8 mouse cellular contexts compared by ENCODE assay signal in genomic region chr2:27425161-27425611, GRCm38 (mm10). TPM values are rescaled to one million over a fixed set of nuclear protein-coding genes. Genes with fewer than 3 reads are reported as not detected.
DNase-seq lines count a peak whose midpoint lies in the region; ATAC-seq and TF ChIP-seq lines count a peak whose summit lies in the region.

No protein-coding gene starts in this region.

- H3K79me2 ChIP-seq in C2C12 (ENCODE audit: control insufficient read depth, insufficient read depth) (peaks cover 63% of the 10 kb centered on the region), macrophage (ENCODE audit: inconsistent target) (peaks cover 57% of the 10 kb centered on the region)

- H3K27me3 ChIP-seq in C2C12 (ENCODE audit: control insufficient read depth, insufficient read depth, insufficient read length) (no peaks in the 10 kb centered on the region), G1E (ENCODE audit: insufficient read depth, low read length) (peaks cover 40% of the 10 kb centered on the region)
- H3K27me3 ChIP-seq in forebrain, embryonic 16.5 days (replicated peaks; ENCODE audit: control insufficient read depth, insufficient read depth, low read length) = no peaks in the 10 kb centered on the region
- no peaks in the 10 kb centered on the region for H3K27me3 ChIP-seq in kidney, embryonic 16.5 days (ENCODE audit: insufficient read depth, low read length)

- TF ChIP-seq CTCF in C2C12 (IDR thresholded peaks at IDR 0.05; ENCODE audit: control insufficient read depth, insufficient read depth, insufficient read length) (no peak), G1E (IDR thresholded peaks at IDR 0.05; ENCODE audit: low read depth, low read length) (no peak)

- no peaks in the 10 kb centered on the region for H3K36me3 ChIP-seq in C2C12 (ENCODE audit: control insufficient read depth, insufficient read depth)
- no peaks in the 10 kb centered on the region for H3K36me3 ChIP-seq in G1E (replicated peaks)
- no peaks in the 10 kb centered on the region for H3K36me3 ChIP-seq in forebrain, embryonic 16.5 days (ENCODE audit: control insufficient read depth, insufficient read depth)
- H3K36me3 ChIP-seq in kidney, embryonic 16.5 days (ENCODE audit: insufficient read depth, low read length) = no peaks in the 10 kb centered on the region
- H3K36me3 ChIP-seq in macrophage (ENCODE audit: inconsistent target) = no peaks in the 10 kb centered on the region

- H3K4me3 ChIP-seq in C2C12 (ENCODE audit: insufficient read depth, poor library complexity, severe bottlenecking) (peak overlapping the region; percentile 75), G1E (ENCODE audit: low read depth, low read length) (peak overlapping the region; percentile 76; the same call in 1 of the 2 replicates), macrophage (ENCODE audit: inconsistent target) (peak overlapping the region; percentile 15; the same call in 1 of the 2 replicates)
- H3K4me3 ChIP-seq in forebrain, embryonic 16.5 days (replicated peaks; ENCODE audit: low read length) = peak overlapping the region; percentile 89
- peak overlapping the region; percentile 72 for H3K4me3 ChIP-seq in kidney, embryonic 16.5 days (ENCODE audit: low read length)

- peak overlapping the region; percentile 83 for H3ac ChIP-seq in C2C12 (ENCODE audit: control insufficient read depth, insufficient read length, low read depth)

- under 1% methylated on average over 20 of the region's 20 CpGs for WGBS in forebrain, embryonic 16.5 days
- 1% methylated on average over 20 of the region's 20 CpGs for WGBS in kidney, embryonic 16.5 days
- 42% methylated on average over 20 of the region's 20 CpGs for WGBS in macrophage (ENCODE audit: missing documents)

- no peak for DNase-seq in G1E (ENCODE audit: low spot score)
- DNase-seq in right cerebral cortex, postnatal 36 days (ENCODE audit: low spot score in 2 of 2) = no peak
- DNase-seq in gastrocnemius, postnatal 10 days = no peak
- DNase-seq in left cerebral cortex, adult 18-20 months (ENCODE audit: low spot score in 2 of 2) = no peak

- peak overlapping the region; percentile 96 for H3K4me2 ChIP-seq in forebrain, embryonic 16.5 days (ENCODE audit: low read length)
- peak overlapping the region; percentile 99 for H3K4me2 ChIP-seq in kidney, embryonic 16.5 days (replicated peaks; ENCODE audit: low read depth, low read length)

- H3K79me3 ChIP-seq in C2C12 (ENCODE audit: low read depth) = peaks cover 43% of the 10 kb centered on the region

- peaks cover 33% of the 10 kb centered on the region for H3K4me1 ChIP-seq in G1E (ENCODE audit: insufficient read depth, low read depth, low read length)
- peaks cover 51% of the 10 kb centered on the region for H3K4me1 ChIP-seq in forebrain, embryonic 16.5 days (replicated peaks; ENCODE audit: control insufficient read depth, insufficient read depth, low read length)
- H3K4me1 ChIP-seq in kidney, embryonic 16.5 days (ENCODE audit: insufficient read depth, low read length) = peaks cover 38% of the 10 kb centered on the region

- H3K9ac ChIP-seq in forebrain, embryonic 16.5 days (replicated peaks; ENCODE audit: low read depth, low read length) = peak overlapping the region; percentile 89
- H3K9ac ChIP-seq in kidney, embryonic 16.5 days (replicated peaks; ENCODE audit: low read length) = peak overlapping the region; percentile 82

- no peaks in the 10 kb centered on the region for H3K9me3 ChIP-seq in G1E (replicated peaks)
- no peaks in the 10 kb centered on the region for H3K9me3 ChIP-seq in forebrain, embryonic 16.5 days (ENCODE audit: control insufficient read depth, low read length)
- H3K9me3 ChIP-seq in kidney, embryonic 16.5 days (ENCODE audit: low read length) = no peaks in the 10 kb centered on the region

- no peak overlapping the region for H3K27ac ChIP-seq in forebrain, embryonic 16.5 days (ENCODE audit: low read length)
- H3K27ac ChIP-seq in kidney, embryonic 16.5 days (ENCODE audit: low read length) = peak overlapping the region; percentile 74
- H3K27ac ChIP-seq in macrophage = no peak overlapping the region

- no peak for ATAC-seq in G1E (ENCODE audit: extremely low read depth, insufficient number of reproducible peaks, low FRiP score, poor library complexity, severe bottlenecking)
- no peak for ATAC-seq in forebrain, embryonic 16.5 days
- no peak for ATAC-seq in kidney, embryonic 16.5 days (ENCODE audit: low FRiP score, low TSS enrichment)

TF ChIP-seq in C2C12, 6 proteins besides CTCF, POLR2A, EP300 and RAD21:
- TF ChIP-seq FOSL1 (IDR thresholded peaks at IDR 0.05; ENCODE audit: insufficient read depth, low read length, poor library complexity, severe bottlenecking) (no peak), MYOD1 (IDR thresholded peaks at IDR 0.05; ENCODE audit: control insufficient read depth, insufficient read length, low read depth) (no peak), CEBPB (IDR thresholded peaks at IDR 0.05; ENCODE audit: low read depth) (no peak), MAX (IDR thresholded peaks at IDR 0.05) (no peak), USF1 (IDR thresholded peaks at IDR 0.05; ENCODE audit: low read depth) (no peak), MYOG (IDR thresholded peaks at IDR 0.05; ENCODE audit: control insufficient read depth, extremely low read depth, insufficient read length) (no peak)

RNA-seq across cellular contexts. Expression of gene Vav2, which starts 1.6 kb away (rescaled TPM):
- polyA plus RNA-seq in C2C12 (2012; fragmentation: generic; extraction: Trizol) (13.0 TPM), G1E (2012) (7.2 and 7.5 TPM in 2 replicates), macrophage (2018) (18.3 to 31.2 TPM (median 24.0 TPM) in 3 replicates)
- total RNA-seq in G1E (2014; fragmentation: Nextera tagmentation) (3.5 and 5.1 TPM in 2 replicates), G1E (2017) (6.8 and 6.9 TPM in 2 replicates)
- 11.9 and 13.1 TPM in 2 replicates for polyA plus RNA-seq in forebrain, embryonic 16.5 days (2015; fragmentation: Nextera tagmentation; extraction: Ambion mirVana)
- polyA plus RNA-seq in kidney, embryonic 16.5 days (2015; fragmentation: Nextera tagmentation; extraction: Ambion mirVana) = 7.1 TPM in 2 replicates
- 100 to 1,000 TPM in 16 of 26 experiments, 10 to 100 TPM in 10; 23.1 to 149 (median 116) TPM for total RNA-seq in macrophage (2018; cell fraction: chromatin; rRNA removed)
- 10 to 100 TPM; 20.9 to 53.1 (median 35.9) TPM for total RNA-seq in macrophage (2018; cell fraction: cytosol; rRNA removed)
- 100 to 1,000 TPM in 1 of 26 experiments, 10 to 100 TPM in 25; 20.9 to 101 (median 75.0) TPM for total RNA-seq in macrophage (2018; cell fraction: nucleus; rRNA removed)
- total RNA-seq in gastrocnemius, postnatal 10 days (2021) = 1 to 10 TPM; 5.6 to 8.9 TPM
- 1 to 10 TPM; 7.9 to 9.8 TPM for total RNA-seq in left cerebral cortex, adult 18-20 months (2021)

RNA-seq across cellular contexts. Expression of gene Brd3os, which starts 16.9 kb away (rescaled TPM):
- polyA plus RNA-seq in C2C12 (2012; fragmentation: generic; extraction: Trizol) = 5.5 TPM
- total RNA-seq in G1E (2014; fragmentation: Nextera tagmentation) = 0.68 and 1.5 TPM in 2 replicates
- total RNA-seq in G1E (2017) = 0.55 and 1.3 TPM in 2 replicates
- 0.78 and 1.5 TPM in 2 replicates for polyA plus RNA-seq in G1E (2012)
- 31.6 and 34.3 TPM in 2 replicates for polyA plus RNA-seq in forebrain, embryonic 16.5 days (2015; fragmentation: Nextera tagmentation; extraction: Ambion mirVana)
- polyA plus RNA-seq in kidney, embryonic 16.5 days (2015; fragmentation: Nextera tagmentation; extraction: Ambion mirVana) = 13.1 and 13.7 TPM in 2 replicates
- total RNA-seq in macrophage (2018; cell fraction: chromatin; rRNA removed) = 1 to 10 TPM in 4 of 26 experiments, under 1 TPM in 6, not detected in 16; 0.37 to 2.0 (median 0.86) TPM
- total RNA-seq in macrophage (2018; cell fraction: cytosol; rRNA removed) = 1 to 10 TPM in 10 of 26 experiments, under 1 TPM in 16; 0.29 to 1.6 (median 0.92) TPM
- 1 to 10 TPM in 5 of 26 experiments, under 1 TPM in 14, not detected in 7; 0.29 to 2.3 (median 0.63) TPM for total RNA-seq in macrophage (2018; cell fraction: nucleus; rRNA removed)
- polyA plus RNA-seq in macrophage (2018) = 0.59 to 1.1 TPM (median 0.90 TPM) in 3 replicates
- total RNA-seq in gastrocnemius, postnatal 10 days (2021) = 1 to 10 TPM in 1 of 2 experiments, under 1 TPM in 1; 0.94 to 1.6 TPM
- total RNA-seq in left cerebral cortex, adult 18-20 months (2021) = 10 to 100 TPM; 27.8 to 28.3 TPM

Comparison
In these comparisons a context has a peak if more than half of its experiments do, and no peak if none do; other contexts are left out.
1. H3K4me3 ChIP-seq: peak in every context shown above with its lines; median percentile 89 in forebrain, embryonic 16.5 days; 76 in G1E; 75 in C2C12; 72 in kidney, embryonic 16.5 days; 15 in macrophage.